Mouse (Mus musculus): Measurements from ENCODE around the gene Diaph3. TPM values are rescaled to one million over a fixed set of nuclear protein-coding genes. Genes with fewer than 3 reads are reported as not detected.

Gene Diaph3
- total and polyA plus RNA-seq, 3 experiments = 16.2 to 36.9 (median 17.5) TPM

- no peak overlapping the region for H3K9ac ChIP-seq (ENCODE audit: insufficient read depth, low read depth)
- no peak overlapping the region for H3K27ac ChIP-seq (ENCODE audit: insufficient read depth, low read depth)
- in situ Hi-C loops (cut with MboI; ENCODE audit: low pct_ligation_motif_present, low pct_unique_long_range_greater_than_20kb, low sequenced_read_pairs) = no loop called here
- DNase-seq (ENCODE audit: extremely low read depth) = no peak
- H3K4me1 ChIP-seq (ENCODE audit: control insufficient read depth in 1 of 2, insufficient read depth in 2 of 2) = peaks cover under 1 to 10% of the 10 kb centered on the region in 2 experiments; a peak in 1 of 4 replicates
- H3K9me3 ChIP-seq (replicated peaks; ENCODE audit: low read length) = no peaks in the 10 kb centered on the region
- no peak overlapping the region for H3K4me2 ChIP-seq (ENCODE audit: insufficient read depth, low read depth, poor library complexity, severe bottlenecking)
- TF ChIP-seq SMC3 (IDR thresholded peaks at IDR 0.05; ENCODE audit: low read depth, low read length) (no peak), ZC3H11A (IDR thresholded peaks at IDR 0.05; ENCODE audit: low read depth, low read length) (no peak), TBP (conservative IDR thresholded peaks at IDR 0.05; ENCODE audit: low read depth, low read length) (no peak), ZNF384 (IDR thresholded peaks at IDR 0.05; ENCODE audit: low read depth, low read length) (no peak), SIN3A (IDR thresholded peaks at IDR 0.05; ENCODE audit: low read length) (no peak), POLR2A (IDR thresholded peaks at IDR 0.05; ENCODE audit: low read depth, low read length) (no peak), RAD21 (IDR thresholded peaks at IDR 0.05; ENCODE audit: low read depth, low read length) (no peak)
- dilution Hi-C loops (cut with MboI; ENCODE audit: extremely low pct_ligation_motif_present, extremely low pct_unique_long_range_greater_than_20kb, low sequenced_read_pairs) = no loop called here
- H3K36me3 ChIP-seq (replicated peaks in 1 of 2; ENCODE audit: control insufficient read depth in 1 of 2, insufficient read depth in 1 of 2, low read length in 1 of 2) = peaks cover 0 to 8% of the 10 kb centered on the region in 2 experiments
- no peaks in the 10 kb centered on the region for H3K79me2 ChIP-seq (replicated peaks; ENCODE audit: control insufficient read depth, extremely low read depth, insufficient read depth, poor library complexity, severe bottlenecking)
- H3K4me3 ChIP-seq (replicated peaks in 1 of 3; ENCODE audit: low read depth in 2 of 3, low read length in 2 of 3, poor library complexity in 1 of 3) = no peak overlapping the region
- H3K27me3 ChIP-seq (replicated peaks) = no peaks in the 10 kb centered on the region
Observed at GRCm38 (mm10) chr14:86736646-86737045, 404.4 kb downstream of the Diaph3 start.

GRCm38 (mm10) chr14:86731300-86731699 is 409.7 kb downstream of the Diaph3 start:
- H3K9me3 ChIP-seq (replicated peaks; ENCODE audit: low read length) = no peaks in the 10 kb centered on the region
- H3K79me2 ChIP-seq (replicated peaks; ENCODE audit: control insufficient read depth, extremely low read depth, insufficient read depth, poor library complexity, severe bottlenecking) = no peaks in the 10 kb centered on the region
- no peaks in the 10 kb centered on the region for H3K27me3 ChIP-seq (replicated peaks)
- no peak overlapping the region for H3K9ac ChIP-seq (ENCODE audit: insufficient read depth, low read depth)
- no peak overlapping the region for H3K4me2 ChIP-seq (ENCODE audit: insufficient read depth, low read depth, poor library complexity, severe bottlenecking)
- H3K27ac ChIP-seq (ENCODE audit: insufficient read depth, low read depth) = no peak overlapping the region
- no peak for TF ChIP-seq TCF12 (IDR thresholded peaks at IDR 0.05; ENCODE audit: low read depth, low read length)
- no peak for TF ChIP-seq RCOR1 (conservative IDR thresholded peaks at IDR 0.05; ENCODE audit: low read depth, low read length)
- no peak for TF ChIP-seq USF2 (conservative IDR thresholded peaks at IDR 0.05; ENCODE audit: low read depth, low read length)
- in situ Hi-C loops (cut with MboI; ENCODE audit: low pct_ligation_motif_present, low pct_unique_long_range_greater_than_20kb, low sequenced_read_pairs) (no loop called here), dilution Hi-C loops (cut with MboI; ENCODE audit: extremely low pct_ligation_motif_present, extremely low pct_unique_long_range_greater_than_20kb, low sequenced_read_pairs) (no loop called here)
- H3K36me3 ChIP-seq (replicated peaks in 1 of 2; ENCODE audit: control insufficient read depth in 1 of 2, insufficient read depth in 1 of 2, low read length in 1 of 2) = peaks cover 0 to 4% of the 10 kb centered on the region in 2 experiments
- peaks cover 0 to 5% of the 10 kb centered on the region in 2 experiments; a peak in 1 of 4 replicates for H3K4me1 ChIP-seq (ENCODE audit: control insufficient read depth in 1 of 2, insufficient read depth in 2 of 2)
- no peak overlapping the region for H3K4me3 ChIP-seq (replicated peaks in 1 of 3; ENCODE audit: low read depth in 2 of 3, low read length in 2 of 3, poor library complexity in 1 of 3)
- DNase-seq (ENCODE audit: extremely low read depth) = no peak

- Histone ChIP-seq H3K9me3 (replicated peaks; ENCODE audit: low read length) (no peaks in the 10 kb centered on the region), H3K27ac (ENCODE audit: insufficient read depth, low read depth) (no peak overlapping the region), H3K4me2 (ENCODE audit: insufficient read depth, low read depth, poor library complexity, severe bottlenecking) (no peak overlapping the region), H3K79me2 (replicated peaks; ENCODE audit: control insufficient read depth, extremely low read depth, insufficient read depth, poor library complexity, severe bottlenecking) (no peaks in the 10 kb centered on the region), H3K9ac (ENCODE audit: insufficient read depth, low read depth) (no peak overlapping the region), H3K27me3 (replicated peaks) (no peaks in the 10 kb centered on the region), H3K36me3 (replicated peaks in 1 of 2; ENCODE audit: control insufficient read depth in 1 of 2, insufficient read depth in 1 of 2, low read length in 1 of 2) (peaks cover 0 to 6% of the 10 kb centered on the region in 2 experiments), H3K4me3 (replicated peaks in 1 of 3; ENCODE audit: low read depth in 2 of 3, low read length in 2 of 3, poor library complexity in 1 of 3) (no peak overlapping the region), H3K4me1 (ENCODE audit: control insufficient read depth in 1 of 2, insufficient read depth in 2 of 2) (peaks cover 0 to 5% of the 10 kb centered on the region in 2 experiments; a peak in 1 of 4 replicates)
- dilution Hi-C loops (cut with MboI; ENCODE audit: extremely low pct_ligation_motif_present, extremely low pct_unique_long_range_greater_than_20kb, low sequenced_read_pairs) (no loop called here), in situ Hi-C loops (cut with MboI; ENCODE audit: low pct_ligation_motif_present, low pct_unique_long_range_greater_than_20kb, low sequenced_read_pairs) (no loop called here)
- DNase-seq (ENCODE audit: extremely low read depth) = no peak
- TF ChIP-seq ZKSCAN1 (IDR thresholded peaks at IDR 0.05; ENCODE audit: borderline replicate concordance, low read depth, low read length) (no peak), RCOR1 (conservative IDR thresholded peaks at IDR 0.05; ENCODE audit: low read depth, low read length) (no peak), NRF1 (IDR thresholded peaks at IDR 0.05; ENCODE audit: low read depth, low read length) (no peak), MYC (IDR thresholded peaks at IDR 0.05; ENCODE audit: low read depth, low read length) (no peak), E2F4 (IDR thresholded peaks at IDR 0.05; ENCODE audit: insufficient replicate concordance, low read depth, low read length) (no peak), SMC3 (IDR thresholded peaks at IDR 0.05; ENCODE audit: low read depth, low read length) (no peak), SIN3A (IDR thresholded peaks at IDR 0.05; ENCODE audit: low read length) (no peak), NELFE (IDR thresholded peaks at IDR 0.05; ENCODE audit: low read depth, low read length) (no peak), JUND (conservative IDR thresholded peaks at IDR 0.05; ENCODE audit: low read depth, low read length) (no peak), HCFC1 (IDR thresholded peaks at IDR 0.05; ENCODE audit: low read depth, low read length) (no peak), USF1 (IDR thresholded peaks at IDR 0.05; ENCODE audit: low read depth, low read length) (no peak), JUN (IDR thresholded peaks at IDR 0.05; ENCODE audit: insufficient read depth, low read depth, low read length) (no peak), ELF1 (IDR thresholded peaks at IDR 0.05; ENCODE audit: low read depth, low read length) (no peak)
Observed at GRCm38 (mm10) chr14:86729617-86730098, 411.4 kb downstream of the Diaph3 start.
